Mouse (Mus musculus) embryonic fibroblast, embryonic 13.5 days (primary cell): ENCODE results near the gene Ctbs. TPM values are rescaled to one million over a fixed set of nuclear protein-coding genes. Genes with fewer than 3 reads are reported as not detected.

Source experiments
- H3K27ac ChIP-seq: 2 replicates; pipeline ENCODE4 v1.5.1; 2012; ENCODE audit warnings: low read length, control low read depth, inconsistent platforms; ENCODE audit not compliant: insufficient read depth
- H3K4me1 ChIP-seq: 2 replicates; pipeline ENCODE4 v1.6.1; 2011; ENCODE audit warnings: low read length; ENCODE audit not compliant: control insufficient read depth, insufficient read depth
- H3K4me3 ChIP-seq: 2 replicates; pipeline ENCODE4 v1.5.1; 2011; ENCODE audit warnings: mild to moderate bottlenecking, control low read depth, low read length; ENCODE audit not compliant: insufficient read depth
- CTCF ChIP-seq: IDR thresholded peaks from 2 replicates; pipeline ENCODE4 v1.5.1; 2011; ENCODE audit warnings: mild to moderate bottlenecking, control low read depth, low read length, moderate library complexity, borderline replicate concordance; ENCODE audit not compliant: insufficient read depth
- POLR2A ChIP-seq: IDR thresholded peaks from 2 replicates; pipeline ENCODE4 v1.6.1; 2011; ENCODE audit warnings: low read depth, mild to moderate bottlenecking, control low read depth, low read length, moderate library complexity
- polyA plus RNA-seq: library from polyadenylated mRNA; stranded (reverse); fragments of >200 nt; gene quantifications from 2 replicates; pipeline ENCODE4 v1.2.4, GENCODE M21; 2011; ENCODE audit warnings: low read depth; ENCODE audit not compliant: missing spikeins, insufficient read length

Ctbs gene
- polyA plus RNA-seq, 1 experiment: 18.5 TPM

DNA sequence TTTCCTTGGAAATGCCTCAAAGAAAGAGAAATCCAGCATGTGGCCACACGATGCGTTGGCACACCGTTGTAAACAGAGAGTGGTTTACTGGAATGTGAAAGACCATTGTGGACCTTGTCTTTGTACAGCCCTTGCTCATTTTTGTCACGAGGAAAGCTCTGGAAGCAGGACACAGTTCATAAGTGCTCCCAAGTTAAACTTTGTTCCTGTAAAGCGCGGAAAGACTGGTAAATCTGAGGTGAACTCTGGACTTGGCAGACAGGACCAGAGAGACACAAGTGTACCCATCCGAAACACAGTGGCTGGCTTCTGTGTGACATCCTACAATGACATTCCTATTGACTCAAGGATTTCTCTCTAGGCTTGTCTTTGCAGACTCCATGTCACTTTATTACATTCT lies 6.2 kb upstream of the Ctbs start:
- TF ChIP-seq CTCF (no peak), POLR2A (no peak)
- Histone ChIP-seq H3K4me1 (no peaks in the 10 kb centered on the region), H3K4me3 (no peak overlapping the region), H3K27ac (no peak overlapping the region)

- no peak overlapping the region for H3K27ac ChIP-seq
- H3K4me1 ChIP-seq: no peaks in the 10 kb centered on the region
- TF ChIP-seq CTCF: no peak
- no peak for TF ChIP-seq POLR2A
- no peak overlapping the region for H3K4me3 ChIP-seq
Measured at GRCm38 (mm10) chr3:146444880-146445279, 4.7 kb upstream of the Ctbs start.

GRCm38 (mm10) chr3:146447156-146447555 lies 2.4 kb upstream of the Ctbs start:
- H3K27ac ChIP-seq: no peak overlapping the region
- TF ChIP-seq CTCF (no peak), POLR2A (no peak)
- H3K4me3 ChIP-seq: no peak overlapping the region
- H3K4me1 ChIP-seq: no peaks in the 10 kb centered on the region

- no peak overlapping the region for H3K4me3 ChIP-seq
- TF ChIP-seq CTCF (no peak), POLR2A (no peak)
- H3K4me1 ChIP-seq: no peaks in the 10 kb centered on the region
- no peak overlapping the region for H3K27ac ChIP-seq
Measured at GRCm38 (mm10) chr3:146447598-146447997, 2.0 kb upstream of the Ctbs start.

GRCm38 (mm10) chr3:146448372-146448771 lies 1.2 kb upstream of the Ctbs start:
- Histone ChIP-seq H3K27ac (no peak overlapping the region), H3K4me3 (no peak overlapping the region), H3K4me1 (no peaks in the 10 kb centered on the region)
- TF ChIP-seq POLR2A (no peak), CTCF (no peak)

DNA sequence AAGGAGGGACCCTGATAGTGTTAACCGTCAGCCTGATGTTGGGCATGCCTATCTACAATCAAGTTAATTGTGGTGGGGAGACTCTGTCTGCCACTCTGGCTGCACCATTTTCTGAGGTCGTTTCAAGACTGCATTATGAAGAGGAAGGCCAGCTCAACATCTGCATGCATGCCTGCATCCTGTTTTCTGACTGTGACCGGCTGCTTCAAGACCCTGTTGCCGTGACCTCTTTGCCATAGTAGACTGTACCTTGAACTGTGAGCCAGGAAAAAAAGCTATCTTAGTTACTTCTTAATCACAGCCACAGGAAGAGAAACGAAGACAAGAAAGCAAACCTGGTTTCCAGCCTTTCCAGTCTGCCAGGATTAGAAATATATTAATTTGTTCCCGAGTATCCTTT lies 626 bp upstream of the Ctbs start:
- Histone ChIP-seq H3K27ac (no peak overlapping the region), H3K4me3 (no peak overlapping the region), H3K4me1 (no peaks in the 10 kb centered on the region)
- TF ChIP-seq CTCF: no peak
- TF ChIP-seq POLR2A: no peak

DNA sequence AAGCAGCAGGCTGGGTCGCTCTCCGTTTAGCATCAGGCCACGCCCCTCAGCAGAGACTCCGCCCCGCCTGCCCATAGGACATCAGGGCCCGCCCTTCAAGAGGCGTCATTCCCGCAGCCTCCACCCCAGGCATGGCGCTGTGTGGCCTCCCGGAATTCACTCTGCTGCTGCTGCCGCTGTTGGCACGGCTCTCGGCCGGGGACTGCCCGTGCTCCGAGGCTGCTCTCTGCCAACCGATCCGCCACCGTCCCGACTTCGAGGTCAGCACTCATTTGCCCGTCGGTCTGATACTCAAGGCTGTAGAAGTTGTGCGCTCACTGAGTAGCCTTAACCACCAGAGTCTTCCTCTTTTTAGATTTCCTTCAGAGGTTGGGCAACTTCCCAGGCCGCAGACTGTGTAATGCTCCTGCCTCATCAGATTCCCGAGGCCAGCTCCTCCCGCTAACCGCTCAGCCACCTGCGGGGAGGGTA lies 811 bp downstream of the Ctbs start:
- no peaks in the 10 kb centered on the region for H3K4me1 ChIP-seq
- H3K4me3 ChIP-seq: peak overlapping the region; percentile 65
- TF ChIP-seq POLR2A (peak; percentile 98), CTCF (no peak)
- H3K27ac ChIP-seq: peak overlapping the region; percentile 62

DNA sequence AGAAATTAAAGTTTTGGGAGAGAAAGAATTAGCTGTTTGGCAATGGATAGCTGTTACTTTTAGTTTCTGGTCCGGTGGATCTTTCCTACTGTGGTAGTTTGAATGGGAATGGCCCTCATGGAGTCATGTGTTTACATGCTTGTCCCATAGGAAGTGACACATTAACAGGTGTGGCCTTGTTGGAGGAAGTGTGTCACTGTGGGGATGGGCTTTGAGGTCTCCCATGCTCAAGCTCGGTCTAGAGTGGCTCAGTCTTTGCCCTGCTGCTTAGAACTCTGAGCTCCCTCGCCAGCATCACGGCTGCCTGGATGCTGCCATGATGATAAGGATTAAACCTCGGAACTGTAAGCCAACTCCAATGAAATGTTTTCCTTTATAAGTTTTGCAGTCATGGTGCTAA lies 1.8 kb downstream of the Ctbs start:
- no peak overlapping the region for H3K4me3 ChIP-seq
- no peak for TF ChIP-seq CTCF
- no peak for TF ChIP-seq POLR2A
- H3K4me1 ChIP-seq: no peaks in the 10 kb centered on the region
- no peak overlapping the region for H3K27ac ChIP-seq

DNA sequence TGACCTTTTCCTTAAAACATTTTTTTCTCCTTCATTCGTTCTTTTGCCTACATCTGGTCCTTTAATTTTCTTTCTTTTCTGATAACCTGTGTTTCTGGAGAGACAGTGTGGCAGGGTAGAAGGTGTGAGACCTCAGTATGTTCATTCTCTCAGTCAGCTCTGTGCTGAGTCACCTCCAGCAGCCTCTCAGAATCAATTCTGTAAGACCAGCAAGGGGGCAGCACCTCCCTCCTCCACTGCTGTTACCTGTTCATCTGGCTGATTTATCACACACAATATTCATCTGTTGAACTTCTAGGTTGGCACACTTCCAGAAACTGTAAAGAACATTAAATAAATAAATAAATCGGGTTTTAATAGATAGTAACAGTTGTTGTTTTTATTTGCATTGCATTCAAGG lies 13.3 kb downstream of the Ctbs start:
- TF ChIP-seq CTCF (no peak), POLR2A (no peak)
- no peak overlapping the region for H3K4me3 ChIP-seq
- no peaks in the 10 kb centered on the region for H3K4me1 ChIP-seq
- H3K27ac ChIP-seq: no peak overlapping the region

GRCm38 (mm10) chr3:146469226-146469625 lies 19.6 kb downstream of the Ctbs start:
- TF ChIP-seq CTCF: no peak
- TF ChIP-seq POLR2A: no peak
- Histone ChIP-seq H3K4me3 (no peak overlapping the region), H3K27ac (no peak overlapping the region), H3K4me1 (peaks cover 5% of the 10 kb centered on the region)

GRCm38 (mm10) chr3:146472657-146473056 lies 23.1 kb downstream of the Ctbs start:
- TF ChIP-seq POLR2A: no peak
- no peak overlapping the region for H3K4me3 ChIP-seq
- no peak overlapping the region for H3K27ac ChIP-seq
- H3K4me1 ChIP-seq: peaks cover 7% of the 10 kb centered on the region
